Mouse (Mus musculus) embryo, embryonic 9.5 days (tissue): ENCODE measurements around the gene Lix1l.
"Not testable (repeated sequence)": the region's sequence is repeated elsewhere in the genome, so short reads cannot be mapped to it uniquely, and the experiment has no call there.

Experiments used
- DNase-seq: peaks from one replicate; pipeline ENCODE4 v3.0.0-alpha.2; 2017; ENCODE audit errors: extremely low spot score

The Lix1l gene

GRCm38 (mm10) chr3:96581771-96582515, 19.0 kb upstream of the Lix1l start:
- DNase-seq = no peak

- no peak for DNase-seq
Measured at GRCm38 (mm10) chr3:96583386-96583785, 17.6 kb upstream of the Lix1l start.

GRCm38 (mm10) chr3:96590657-96591056, 10.3 kb upstream of the Lix1l start:
- DNase-seq = no peak

- DNase-seq = no peak
Measured at GRCm38 (mm10) chr3:96593374-96593773, 7.6 kb upstream of the Lix1l start.

- DNase-seq = peak; percentile 95
Measured at GRCm38 (mm10) chr3:96593790-96594560, 7.0 kb upstream of the Lix1l start, which contains the start of gene Polr3gl. TSS of gene Polr3gl (minus strand) at chr3:96594181.

GRCm38 (mm10) chr3:96594851-96595250, 6.1 kb upstream of the Lix1l start:
- no peak for DNase-seq

- no peak for DNase-seq
Measured at GRCm38 (mm10) chr3:96595661-96596060, 5.3 kb upstream of the Lix1l start.

- DNase-seq = no peak
Measured at GRCm38 (mm10) chr3:96596228-96596707, 4.7 kb upstream of the Lix1l start, which contains the start of gene Ankrd34a. TSS of gene Ankrd34a (plus strand) at chr3:96596636.

GRCm38 (mm10) chr3:96596855-96597254, 4.1 kb upstream of the Lix1l start:
- no peak for DNase-seq

- peak; percentile 64 for DNase-seq
Measured at GRCm38 (mm10) chr3:96597435-96597891, 3.5 kb upstream of the Lix1l start.

GRCm38 (mm10) chr3:96598156-96599068, 2.5 kb upstream of the Lix1l start:
- DNase-seq = peak; percentile 81

- no peak for DNase-seq
Measured at GRCm38 (mm10) chr3:96599069-96599393, 1.9 kb upstream of the Lix1l start.

- DNase-seq = no peak
Measured at GRCm38 (mm10) chr3:96599411-96599810, 1.5 kb upstream of the Lix1l start.

- DNase-seq = peak; percentile 75
Measured at GRCm38 (mm10) chr3:96601251-96601787, 370 bp downstream of the Lix1l start.

- DNase-seq = no peak
Measured at GRCm38 (mm10) chr3:96601941-96602703, 1.2 kb downstream of the Lix1l start.

GRCm38 (mm10) chr3:96602704-96603084, 1.7 kb downstream of the Lix1l start:
- DNase-seq = no peak

GRCm38 (mm10) chr3:96603311-96603710, 2.4 kb downstream of the Lix1l start:
- no peak for DNase-seq

- DNase-seq = not testable (repeated sequence)
Measured at GRCm38 (mm10) chr3:96606007-96606406, 5.1 kb downstream of the Lix1l start.

- DNase-seq = no peak
Measured at GRCm38 (mm10) chr3:96606618-96607017, 5.7 kb downstream of the Lix1l start.

GRCm38 (mm10) chr3:96617941-96618340, 17.0 kb downstream of the Lix1l start:
- DNase-seq = no peak

- no peak for DNase-seq
Measured at GRCm38 (mm10) chr3:96623201-96623600, 22.3 kb downstream of the Lix1l start.
